Mouse (Mus musculus): ENCODE measurements at regions not wholly inside any gene's neighbourhood (a gene's known extent, or its start where the extent isn't known, plus 50 kb on each side); places are given as distances from the start of the nearest gene placed in this dataset.

- H3K4me2 ChIP-seq (ENCODE audit: low read depth, severe bottlenecking), result no peak overlapping the region
- H3K9me3 ChIP-seq (ENCODE audit: control insufficient read depth, low read length), result no peaks in the 10 kb centered on the region
- no peaks in the 10 kb centered on the region for H3K27me3 ChIP-seq (ENCODE audit: control insufficient read depth, insufficient read depth, low read length)
- 87% methylated on average over 4 of the region's 4 CpGs for WGBS
- H3K9ac ChIP-seq (ENCODE audit: low read length), result no peak overlapping the region
- DNase-seq (ENCODE audit: low spot score), result no peak
- H3K4me3 ChIP-seq (ENCODE audit: low read depth, low read length), result no peak overlapping the region
- no peaks in the 10 kb centered on the region for H3K4me1 ChIP-seq (ENCODE audit: control insufficient read depth, insufficient read depth, low read length)
- ATAC-seq (ENCODE audit: insufficient number of reproducible peaks, low FRiP score, low TSS enrichment, low read depth), result no peak
- H3K27ac ChIP-seq (replicated peaks; ENCODE audit: low read depth, low read length), result no peak overlapping the region
- no peaks in the 10 kb centered on the region for H3K36me3 ChIP-seq (ENCODE audit: control insufficient read depth, insufficient read depth, low read length)
These were observed 244.7 kb downstream of the Tle4 start for GRCm38 (mm10) chr19:14353151-14353550.

- 90% methylated on average over 2 of the region's 2 CpGs for WGBS
- H3K4me3 ChIP-seq (ENCODE audit: low read depth, low read length), result no peak overlapping the region
- no peaks in the 10 kb centered on the region for H3K4me1 ChIP-seq (ENCODE audit: control insufficient read depth, insufficient read depth, low read length)
- no peaks in the 10 kb centered on the region for H3K27me3 ChIP-seq (ENCODE audit: control insufficient read depth, insufficient read depth, low read length)
- no peak overlapping the region for H3K27ac ChIP-seq (replicated peaks; ENCODE audit: low read depth, low read length)
- no peak overlapping the region for H3K4me2 ChIP-seq (ENCODE audit: low read depth, severe bottlenecking)
- DNase-seq (ENCODE audit: low spot score) (no peak), ATAC-seq (ENCODE audit: insufficient number of reproducible peaks, low FRiP score, low TSS enrichment, low read depth) (no peak)
- no peaks in the 10 kb centered on the region for H3K36me3 ChIP-seq (ENCODE audit: control insufficient read depth, insufficient read depth, low read length)
- H3K9me3 ChIP-seq (ENCODE audit: control insufficient read depth, low read length), result no peaks in the 10 kb centered on the region
- no peak overlapping the region for H3K9ac ChIP-seq (ENCODE audit: low read length)
These were observed 242.7 kb downstream of the Tle4 start for GRCm38 (mm10) chr19:14355128-14355527.

- Histone ChIP-seq H3K4me1 (ENCODE audit: control insufficient read depth, insufficient read depth, low read length) (no peaks in the 10 kb centered on the region), H3K27ac (replicated peaks; ENCODE audit: low read depth, low read length) (no peak overlapping the region), H3K4me2 (ENCODE audit: low read depth, severe bottlenecking) (no peak overlapping the region), H3K9me3 (ENCODE audit: control insufficient read depth, low read length) (no peaks in the 10 kb centered on the region), H3K4me3 (ENCODE audit: low read depth, low read length) (no peak overlapping the region), H3K9ac (ENCODE audit: low read length) (no peak overlapping the region), H3K36me3 (ENCODE audit: control insufficient read depth, insufficient read depth, low read length) (no peaks in the 10 kb centered on the region), H3K27me3 (ENCODE audit: control insufficient read depth, insufficient read depth, low read length) (no peaks in the 10 kb centered on the region)
- DNase-seq (ENCODE audit: low spot score) (no peak), ATAC-seq (ENCODE audit: insufficient number of reproducible peaks, low FRiP score, low TSS enrichment, low read depth) (no peak)
These were observed 241.9 kb downstream of the Tle4 start for GRCm38 (mm10) chr19:14355946-14356345.

GRCm38 (mm10) chr19:14360611-14361010 is 237.2 kb downstream of the Tle4 start:
- ATAC-seq (ENCODE audit: insufficient number of reproducible peaks, low FRiP score, low TSS enrichment, low read depth) (no peak), DNase-seq (ENCODE audit: low spot score) (no peak)
- no peak overlapping the region for H3K27ac ChIP-seq (replicated peaks; ENCODE audit: low read depth, low read length)
- WGBS, result 85% methylated on average over 5 of the region's 5 CpGs
- no peak overlapping the region for H3K4me2 ChIP-seq (ENCODE audit: low read depth, severe bottlenecking)
- no peaks in the 10 kb centered on the region for H3K4me1 ChIP-seq (ENCODE audit: control insufficient read depth, insufficient read depth, low read length)
- no peaks in the 10 kb centered on the region for H3K36me3 ChIP-seq (ENCODE audit: control insufficient read depth, insufficient read depth, low read length)
- H3K9me3 ChIP-seq (ENCODE audit: control insufficient read depth, low read length), result no peaks in the 10 kb centered on the region
- no peak overlapping the region for H3K9ac ChIP-seq (ENCODE audit: low read length)
- H3K27me3 ChIP-seq (ENCODE audit: control insufficient read depth, insufficient read depth, low read length), result no peaks in the 10 kb centered on the region
- H3K4me3 ChIP-seq (ENCODE audit: low read depth, low read length), result no peak overlapping the region

GRCm38 (mm10) chr19:14369098-14369604 is 228.7 kb downstream of the Tle4 start:
- Histone ChIP-seq H3K9me3 (ENCODE audit: control insufficient read depth, low read length) (no peaks in the 10 kb centered on the region), H3K36me3 (ENCODE audit: control insufficient read depth, insufficient read depth, low read length) (no peaks in the 10 kb centered on the region), H3K4me2 (ENCODE audit: low read depth, severe bottlenecking) (no peak overlapping the region), H3K9ac (ENCODE audit: low read length) (no peak overlapping the region), H3K27me3 (ENCODE audit: control insufficient read depth, insufficient read depth, low read length) (no peaks in the 10 kb centered on the region), H3K4me3 (ENCODE audit: low read depth, low read length) (no peak overlapping the region), H3K27ac (replicated peaks; ENCODE audit: low read depth, low read length) (no peak overlapping the region), H3K4me1 (ENCODE audit: control insufficient read depth, insufficient read depth, low read length) (no peaks in the 10 kb centered on the region)
- ATAC-seq (ENCODE audit: insufficient number of reproducible peaks, low FRiP score, low TSS enrichment, low read depth) (no peak), DNase-seq (ENCODE audit: low spot score) (no peak)
- 78% methylated on average over 12 of the region's 12 CpGs for WGBS

- no peak overlapping the region for H3K4me2 ChIP-seq (ENCODE audit: low read depth, severe bottlenecking)
- H3K9ac ChIP-seq (ENCODE audit: low read length), result no peak overlapping the region
- 89% methylated on average over 5 of the region's 5 CpGs for WGBS
- no peak overlapping the region for H3K4me3 ChIP-seq (ENCODE audit: low read depth, low read length)
- no peak for DNase-seq (ENCODE audit: low spot score)
- no peaks in the 10 kb centered on the region for H3K36me3 ChIP-seq (ENCODE audit: control insufficient read depth, insufficient read depth, low read length)
- H3K27me3 ChIP-seq (ENCODE audit: control insufficient read depth, insufficient read depth, low read length), result no peaks in the 10 kb centered on the region
- no peaks in the 10 kb centered on the region for H3K9me3 ChIP-seq (ENCODE audit: control insufficient read depth, low read length)
- no peak for ATAC-seq (ENCODE audit: insufficient number of reproducible peaks, low FRiP score, low TSS enrichment, low read depth)
- no peak overlapping the region for H3K27ac ChIP-seq (replicated peaks; ENCODE audit: low read depth, low read length)
- no peaks in the 10 kb centered on the region for H3K4me1 ChIP-seq (ENCODE audit: control insufficient read depth, insufficient read depth, low read length)
These were observed 226.5 kb downstream of the Tle4 start for GRCm38 (mm10) chr19:14371360-14371759.

- Histone ChIP-seq H3K27ac (replicated peaks; ENCODE audit: low read depth, low read length) (no peak overlapping the region), H3K4me2 (ENCODE audit: low read depth, severe bottlenecking) (no peak overlapping the region), H3K9ac (ENCODE audit: low read length) (no peak overlapping the region), H3K36me3 (ENCODE audit: control insufficient read depth, insufficient read depth, low read length) (no peaks in the 10 kb centered on the region), H3K4me3 (ENCODE audit: low read depth, low read length) (no peak overlapping the region), H3K4me1 (ENCODE audit: control insufficient read depth, insufficient read depth, low read length) (no peaks in the 10 kb centered on the region), H3K9me3 (ENCODE audit: control insufficient read depth, low read length) (no peaks in the 10 kb centered on the region), H3K27me3 (ENCODE audit: control insufficient read depth, insufficient read depth, low read length) (no peaks in the 10 kb centered on the region)
- 92% methylated on average over 4 of the region's 4 CpGs for WGBS
- ATAC-seq (ENCODE audit: insufficient number of reproducible peaks, low FRiP score, low TSS enrichment, low read depth) (no peak), DNase-seq (ENCODE audit: low spot score) (no peak)
These were observed 223.9 kb downstream of the Tle4 start for GRCm38 (mm10) chr19:14373996-14374395.

- H3K27me3 ChIP-seq (ENCODE audit: control insufficient read depth, insufficient read depth, low read length), result no peaks in the 10 kb centered on the region
- no peak overlapping the region for H3K9ac ChIP-seq (ENCODE audit: low read length)
- H3K27ac ChIP-seq (replicated peaks; ENCODE audit: low read depth, low read length), result no peak overlapping the region
- no peak overlapping the region for H3K4me3 ChIP-seq (ENCODE audit: low read depth, low read length)
- DNase-seq (ENCODE audit: low spot score) (no peak), ATAC-seq (ENCODE audit: insufficient number of reproducible peaks, low FRiP score, low TSS enrichment, low read depth) (no peak)
- no peaks in the 10 kb centered on the region for H3K9me3 ChIP-seq (ENCODE audit: control insufficient read depth, low read length)
- H3K4me2 ChIP-seq (ENCODE audit: low read depth, severe bottlenecking), result no peak overlapping the region
- no peaks in the 10 kb centered on the region for H3K36me3 ChIP-seq (ENCODE audit: control insufficient read depth, insufficient read depth, low read length)
- no peaks in the 10 kb centered on the region for H3K4me1 ChIP-seq (ENCODE audit: control insufficient read depth, insufficient read depth, low read length)
These were observed 217.0 kb downstream of the Tle4 start for GRCm38 (mm10) chr19:14380898-14381297.

GRCm38 (mm10) chr19:14387796-14388195 is 210.1 kb downstream of the Tle4 start:
- Histone ChIP-seq H3K4me2 (ENCODE audit: low read depth, severe bottlenecking) (no peak overlapping the region), H3K36me3 (ENCODE audit: control insufficient read depth, insufficient read depth, low read length) (no peaks in the 10 kb centered on the region), H3K4me3 (ENCODE audit: low read depth, low read length) (no peak overlapping the region), H3K4me1 (ENCODE audit: control insufficient read depth, insufficient read depth, low read length) (no peaks in the 10 kb centered on the region), H3K27me3 (ENCODE audit: control insufficient read depth, insufficient read depth, low read length) (no peaks in the 10 kb centered on the region), H3K9me3 (ENCODE audit: control insufficient read depth, low read length) (no peaks in the 10 kb centered on the region), H3K27ac (replicated peaks; ENCODE audit: low read depth, low read length) (no peak overlapping the region), H3K9ac (ENCODE audit: low read length) (no peak overlapping the region)
- no peak for DNase-seq (ENCODE audit: low spot score)
- WGBS, result 78% methylated on average over 5 of the region's 5 CpGs
- no peak for ATAC-seq (ENCODE audit: insufficient number of reproducible peaks, low FRiP score, low TSS enrichment, low read depth)

Measured in limb, embryonic 11.5 days (tissue).